Mouse (Mus musculus): ENCODE measurements around the gene Cdrt4. TPM values are rescaled to one million over a fixed set of nuclear protein-coding genes. Genes with fewer than 3 reads are reported as not detected.

Cdrt4 gene
- polyA plus RNA-seq, 1 experiment from 2014 or later, result 0.29 TPM

- 16% methylated on average over 2 of the region's 2 CpGs for WGBS
- H3K4me1 ChIP-seq (ENCODE audit: control insufficient read depth, insufficient read depth, low read length), result peaks cover 6% of the 10 kb centered on the region; the same call in 1 of the 2 replicates
- no peak overlapping the region for H3K4me2 ChIP-seq (ENCODE audit: low read depth, severe bottlenecking)
- H3K9me3 ChIP-seq (ENCODE audit: control insufficient read depth, low read length), result no peaks in the 10 kb centered on the region
- no peak overlapping the region for H3K4me3 ChIP-seq (ENCODE audit: low read depth, low read length)
- no peak for DNase-seq (ENCODE audit: low spot score)
- H3K27me3 ChIP-seq (ENCODE audit: control insufficient read depth, insufficient read depth, low read length), result no peaks in the 10 kb centered on the region
- H3K36me3 ChIP-seq (ENCODE audit: control insufficient read depth, insufficient read depth, low read length), result no peaks in the 10 kb centered on the region
- no peak overlapping the region for H3K27ac ChIP-seq (replicated peaks; ENCODE audit: low read depth, low read length)
- H3K9ac ChIP-seq (ENCODE audit: low read length), result no peak overlapping the region
- no peak for ATAC-seq (ENCODE audit: insufficient number of reproducible peaks, low FRiP score, low TSS enrichment, low read depth)
These were observed 34.2 kb upstream of the Cdrt4 start for GRCm38 (mm10) chr11:62916765-62917164.

DNA sequence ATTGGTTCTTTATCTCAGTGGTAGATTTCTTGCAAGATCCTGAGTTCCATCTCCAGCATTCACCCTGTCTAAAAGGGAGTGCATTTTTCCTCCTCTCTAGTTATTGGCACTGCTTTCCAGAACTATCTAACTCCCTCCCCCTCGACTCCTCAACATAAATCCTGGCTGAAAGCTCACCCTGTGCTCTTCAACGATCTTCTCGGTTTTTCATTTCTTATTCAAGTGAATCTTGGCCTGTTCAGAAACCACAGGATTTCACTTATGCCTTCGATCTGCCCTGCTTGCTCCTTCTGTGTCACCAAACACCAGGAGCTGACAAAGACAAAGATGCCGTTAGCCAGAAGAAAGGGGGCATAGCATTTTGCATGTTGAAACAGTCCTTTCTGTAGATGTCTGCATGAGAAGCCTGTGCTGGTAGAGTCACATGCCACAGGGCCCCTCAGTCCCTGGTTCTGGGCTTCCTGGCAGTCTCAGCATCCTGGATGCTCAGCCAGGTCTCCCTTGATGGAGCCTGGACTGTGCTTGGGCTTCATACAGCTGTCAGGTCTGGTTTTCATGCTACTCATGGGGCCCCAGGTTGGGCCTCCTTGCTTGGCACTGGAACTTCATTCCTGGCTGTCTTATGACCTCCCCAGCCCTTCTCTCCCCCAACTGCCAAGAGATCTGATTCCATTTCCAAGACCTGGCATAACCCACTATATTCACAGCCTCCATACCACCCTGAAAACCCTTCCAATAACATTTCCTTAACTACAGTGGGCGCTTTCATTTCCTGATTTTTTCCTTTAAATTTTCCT lies 30.8 kb upstream of the Cdrt4 start:
- Histone ChIP-seq H3K4me3 (ENCODE audit: low read depth, low read length) (no peak overlapping the region), H3K4me2 (ENCODE audit: low read depth, severe bottlenecking) (no peak overlapping the region), H3K27ac (replicated peaks; ENCODE audit: low read depth, low read length) (0 out of 2 replicates have a peak overlapping the region, but pooled peaks have one; percentile 49), H3K9me3 (ENCODE audit: control insufficient read depth, low read length) (no peaks in the 10 kb centered on the region), H3K9ac (ENCODE audit: low read length) (no peak overlapping the region), H3K27me3 (ENCODE audit: control insufficient read depth, insufficient read depth, low read length) (no peaks in the 10 kb centered on the region), H3K4me1 (ENCODE audit: control insufficient read depth, insufficient read depth, low read length) (peaks cover 6% of the 10 kb centered on the region; the same call in 1 of the 2 replicates), H3K36me3 (ENCODE audit: control insufficient read depth, insufficient read depth, low read length) (no peaks in the 10 kb centered on the region)
- 80% methylated on average over 6 of the region's 6 CpGs for WGBS
- no peak for ATAC-seq (ENCODE audit: insufficient number of reproducible peaks, low FRiP score, low TSS enrichment, low read depth)
- no peak for DNase-seq (ENCODE audit: low spot score)

GRCm38 (mm10) chr11:62920743-62921050 lies 30.3 kb upstream of the Cdrt4 start:
- WGBS, result 8% methylated on average over 6 of the region's 6 CpGs

DNA sequence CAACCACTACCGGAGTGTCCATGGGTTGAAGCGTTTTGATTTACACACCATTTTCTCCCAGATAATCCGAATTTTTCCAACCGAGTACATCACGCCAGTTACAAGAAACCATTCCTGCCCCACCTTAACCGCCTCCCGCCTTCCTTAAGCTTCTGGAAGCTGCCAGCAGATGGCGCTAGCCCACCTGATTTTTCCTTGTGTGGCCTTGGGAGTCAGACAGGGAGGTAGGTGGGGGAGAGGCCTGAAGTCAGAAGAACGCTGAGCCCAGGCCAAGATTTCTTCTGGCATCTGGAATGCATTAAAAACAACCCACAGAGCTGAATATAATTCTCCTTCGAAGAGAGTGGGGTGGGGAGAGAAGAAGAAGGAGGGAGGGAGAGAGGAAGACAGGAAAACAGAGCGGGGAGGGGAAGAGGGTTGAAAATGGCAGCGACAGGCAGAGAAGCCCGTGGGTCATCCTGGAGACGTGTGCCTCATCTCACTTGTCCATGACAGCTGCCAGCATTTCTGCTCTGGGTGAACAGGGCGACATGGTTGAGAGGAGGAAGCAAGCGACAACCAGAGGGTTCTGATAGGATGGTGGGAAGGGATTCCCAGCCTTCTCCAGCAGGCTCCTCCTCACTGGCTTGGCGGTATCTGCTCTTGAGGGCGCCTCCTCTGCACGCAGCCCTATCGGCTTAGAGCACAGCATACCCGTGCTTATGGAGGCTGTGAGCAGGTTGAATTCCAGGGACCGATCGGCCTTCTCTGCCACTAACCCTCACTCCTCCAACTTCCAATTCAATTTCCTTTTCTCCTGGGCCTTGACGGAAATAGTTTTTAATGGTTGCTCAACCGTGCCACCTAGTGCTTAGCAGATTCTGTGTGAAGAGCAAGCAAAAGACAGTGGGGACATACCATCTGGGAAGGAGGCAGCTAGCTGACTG lies 29.7 kb upstream of the Cdrt4 start:
- Histone ChIP-seq H3K27ac (replicated peaks; ENCODE audit: low read depth, low read length) (peak overlapping the region; percentile 81), H3K36me3 (ENCODE audit: control insufficient read depth, insufficient read depth, low read length) (no peaks in the 10 kb centered on the region), H3K4me2 (ENCODE audit: low read depth, severe bottlenecking) (peak overlapping the region; percentile 49), H3K27me3 (ENCODE audit: control insufficient read depth, insufficient read depth, low read length) (no peaks in the 10 kb centered on the region), H3K4me3 (ENCODE audit: low read depth, low read length) (peak overlapping the region; percentile 19), H3K4me1 (ENCODE audit: control insufficient read depth, insufficient read depth, low read length) (peaks cover 6% of the 10 kb centered on the region; the same call in 1 of the 2 replicates), H3K9me3 (ENCODE audit: control insufficient read depth, low read length) (no peaks in the 10 kb centered on the region), H3K9ac (ENCODE audit: low read length) (peak overlapping the region; percentile 24)
- DNase-seq (ENCODE audit: low spot score) (peak; percentile 99), ATAC-seq (ENCODE audit: insufficient number of reproducible peaks, low FRiP score, low TSS enrichment, low read depth) (peak; percentile 90)
- 16% methylated on average over 25 of the region's 25 CpGs for WGBS

More at GRCm38 (mm10) chr11:62920743-62921050, 30.3 kb upstream of the Cdrt4 start:
- Histone ChIP-seq H3K4me1 (ENCODE audit: control insufficient read depth, insufficient read depth, low read length) (peaks cover 6% of the 10 kb centered on the region; the same call in 1 of the 2 replicates), H3K27ac (replicated peaks; ENCODE audit: low read depth, low read length) (no peak overlapping the region), H3K36me3 (ENCODE audit: control insufficient read depth, insufficient read depth, low read length) (no peaks in the 10 kb centered on the region), H3K9me3 (ENCODE audit: control insufficient read depth, low read length) (no peaks in the 10 kb centered on the region), H3K4me2 (ENCODE audit: low read depth, severe bottlenecking) (no peak overlapping the region; the same call in 1 of the 2 replicates), H3K27me3 (ENCODE audit: control insufficient read depth, insufficient read depth, low read length) (no peaks in the 10 kb centered on the region), H3K9ac (ENCODE audit: low read length) (no peak overlapping the region), H3K4me3 (ENCODE audit: low read depth, low read length) (0 out of 2 replicates have a peak overlapping the region, but pooled peaks have one; percentile 19)
- DNase-seq (ENCODE audit: low spot score) (no peak), ATAC-seq (ENCODE audit: insufficient number of reproducible peaks, low FRiP score, low TSS enrichment, low read depth) (no peak)

GRCm38 (mm10) chr11:62924091-62924761 lies 26.8 kb upstream of the Cdrt4 start:
- Histone ChIP-seq H3K4me3 (ENCODE audit: low read depth, low read length) (no peak overlapping the region), H3K4me1 (ENCODE audit: control insufficient read depth, insufficient read depth, low read length) (peaks cover 6% of the 10 kb centered on the region; the same call in 1 of the 2 replicates), H3K27ac (replicated peaks; ENCODE audit: low read depth, low read length) (no peak overlapping the region), H3K36me3 (ENCODE audit: control insufficient read depth, insufficient read depth, low read length) (no peaks in the 10 kb centered on the region), H3K9ac (ENCODE audit: low read length) (no peak overlapping the region), H3K9me3 (ENCODE audit: control insufficient read depth, low read length) (no peaks in the 10 kb centered on the region), H3K27me3 (ENCODE audit: control insufficient read depth, insufficient read depth, low read length) (no peaks in the 10 kb centered on the region), H3K4me2 (ENCODE audit: low read depth, severe bottlenecking) (no peak overlapping the region)
- ATAC-seq (ENCODE audit: insufficient number of reproducible peaks, low FRiP score, low TSS enrichment, low read depth), result no peak
- WGBS, result 88% methylated on average over 6 of the region's 6 CpGs
- DNase-seq (ENCODE audit: low spot score), result no peak

DNA sequence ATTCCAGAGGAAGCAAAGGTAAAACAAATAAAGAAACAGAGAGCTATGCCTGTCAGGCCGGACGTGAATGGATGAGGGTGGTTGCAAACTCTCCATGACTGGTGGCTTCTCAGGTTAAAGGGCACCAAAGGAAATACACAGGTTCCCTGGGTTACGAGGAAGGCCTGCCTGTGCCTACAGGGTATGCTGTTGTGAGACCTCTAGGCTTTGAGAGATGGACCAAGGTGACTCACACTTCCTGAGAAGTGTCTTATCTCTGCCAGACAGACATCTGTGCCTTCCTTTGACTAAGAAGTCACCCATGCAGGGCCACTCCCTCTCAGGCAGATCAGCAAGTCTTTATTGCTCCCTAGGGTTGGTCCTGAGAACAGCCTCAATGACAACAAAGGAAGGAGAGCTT lies 21.2 kb upstream of the Cdrt4 start:
- Histone ChIP-seq H3K4me3 (ENCODE audit: low read depth, low read length) (no peak overlapping the region), H3K9ac (ENCODE audit: low read length) (no peak overlapping the region), H3K27ac (replicated peaks; ENCODE audit: low read depth, low read length) (no peak overlapping the region), H3K4me1 (ENCODE audit: control insufficient read depth, insufficient read depth, low read length) (no peaks in the 10 kb centered on the region), H3K9me3 (ENCODE audit: control insufficient read depth, low read length) (no peaks in the 10 kb centered on the region), H3K4me2 (ENCODE audit: low read depth, severe bottlenecking) (no peak overlapping the region), H3K27me3 (ENCODE audit: control insufficient read depth, insufficient read depth, low read length) (no peaks in the 10 kb centered on the region), H3K36me3 (ENCODE audit: control insufficient read depth, insufficient read depth, low read length) (no peaks in the 10 kb centered on the region)
- WGBS, result 36% methylated on average over 3 of the region's 3 CpGs
- no peak for ATAC-seq (ENCODE audit: insufficient number of reproducible peaks, low FRiP score, low TSS enrichment, low read depth)
- DNase-seq (ENCODE audit: low spot score), result no peak

GRCm38 (mm10) chr11:62930574-62930973 lies 20.4 kb upstream of the Cdrt4 start:
- no peaks in the 10 kb centered on the region for H3K27me3 ChIP-seq (ENCODE audit: control insufficient read depth, insufficient read depth, low read length)
- H3K9me3 ChIP-seq (ENCODE audit: control insufficient read depth, low read length), result no peaks in the 10 kb centered on the region
- H3K4me1 ChIP-seq (ENCODE audit: control insufficient read depth, insufficient read depth, low read length), result no peaks in the 10 kb centered on the region
- no peaks in the 10 kb centered on the region for H3K36me3 ChIP-seq (ENCODE audit: control insufficient read depth, insufficient read depth, low read length)
- no peak for ATAC-seq (ENCODE audit: insufficient number of reproducible peaks, low FRiP score, low TSS enrichment, low read depth)
- no peak overlapping the region for H3K27ac ChIP-seq (replicated peaks; ENCODE audit: low read depth, low read length)
- H3K4me2 ChIP-seq (ENCODE audit: low read depth, severe bottlenecking), result no peak overlapping the region
- 84% methylated on average over 4 of the region's 4 CpGs for WGBS
- DNase-seq (ENCODE audit: low spot score), result no peak
- no peak overlapping the region for H3K4me3 ChIP-seq (ENCODE audit: low read depth, low read length)
- H3K9ac ChIP-seq (ENCODE audit: low read length), result no peak overlapping the region

GRCm38 (mm10) chr11:62931141-62931540 lies 19.9 kb upstream of the Cdrt4 start:
- Histone ChIP-seq H3K36me3 (ENCODE audit: control insufficient read depth, insufficient read depth, low read length) (no peaks in the 10 kb centered on the region), H3K27me3 (ENCODE audit: control insufficient read depth, insufficient read depth, low read length) (no peaks in the 10 kb centered on the region), H3K9me3 (ENCODE audit: control insufficient read depth, low read length) (no peaks in the 10 kb centered on the region), H3K4me1 (ENCODE audit: control insufficient read depth, insufficient read depth, low read length) (no peaks in the 10 kb centered on the region), H3K27ac (replicated peaks; ENCODE audit: low read depth, low read length) (no peak overlapping the region), H3K9ac (ENCODE audit: low read length) (no peak overlapping the region), H3K4me2 (ENCODE audit: low read depth, severe bottlenecking) (no peak overlapping the region), H3K4me3 (ENCODE audit: low read depth, low read length) (no peak overlapping the region)
- no peak for ATAC-seq (ENCODE audit: insufficient number of reproducible peaks, low FRiP score, low TSS enrichment, low read depth)
- WGBS, result 78% methylated on average over 5 of the region's 5 CpGs
- DNase-seq (ENCODE audit: low spot score), result no peak
